Mouse (Mus musculus): ENCODE measurements at regions not wholly inside any gene's neighbourhood (a gene's known extent, or its start where the extent isn't known, plus 50 kb on each side); places are given as distances from the start of the nearest gene placed in this dataset.

GRCm38 (mm10) chr16:30892606-30893005 is 188.6 kb downstream of the Xxylt1 start:
- Histone ChIP-seq H3K36me3 (ENCODE audit: insufficient read depth, low read length) (no peaks in the 10 kb centered on the region), H3K4me3 (ENCODE audit: low read length) (no peak overlapping the region), H3K9ac (replicated peaks; ENCODE audit: low read length) (no peak overlapping the region), H3K4me2 (ENCODE audit: low read depth, low read length) (no peak overlapping the region), H3K27ac (no peak overlapping the region), H3K9me3 (ENCODE audit: low read length) (peaks cover 3% of the 10 kb centered on the region; the same call in 1 of the 2 replicates), H3K4me1 (ENCODE audit: insufficient read depth, low read length) (no peaks in the 10 kb centered on the region), H3K27me3 (ENCODE audit: insufficient read depth, low read length) (no peaks in the 10 kb centered on the region)
- DNase-seq (ENCODE audit: low spot score) (no peak), ATAC-seq (no peak)
- 96% methylated on average over 6 of the region's 6 CpGs for WGBS
- no peak for TF ChIP-seq CTCF (IDR thresholded peaks at IDR 0.05; ENCODE audit: low read depth)

- Histone ChIP-seq H3K36me3 (ENCODE audit: insufficient read depth, low read length) (no peaks in the 10 kb centered on the region), H3K4me1 (ENCODE audit: insufficient read depth, low read length) (no peaks in the 10 kb centered on the region), H3K27ac (no peak overlapping the region), H3K27me3 (ENCODE audit: insufficient read depth, low read length) (no peaks in the 10 kb centered on the region), H3K9ac (replicated peaks; ENCODE audit: low read length) (no peak overlapping the region), H3K4me3 (ENCODE audit: low read length) (no peak overlapping the region), H3K4me2 (ENCODE audit: low read depth, low read length) (no peak overlapping the region), H3K9me3 (ENCODE audit: low read length) (peaks cover 3% of the 10 kb centered on the region; the same call in 1 of the 2 replicates)
- no peak for ATAC-seq
- no peak for TF ChIP-seq CTCF (IDR thresholded peaks at IDR 0.05; ENCODE audit: low read depth)
- DNase-seq (ENCODE audit: low spot score) = no peak
Observed at GRCm38 (mm10) chr16:30894086-30894485, 187.1 kb downstream of the Xxylt1 start.

GRCm38 (mm10) chr16:30895021-30895420 is 186.2 kb downstream of the Xxylt1 start:
- Histone ChIP-seq H3K4me2 (ENCODE audit: low read depth, low read length) (no peak overlapping the region), H3K27ac (no peak overlapping the region), H3K9ac (replicated peaks; ENCODE audit: low read length) (no peak overlapping the region), H3K4me1 (ENCODE audit: insufficient read depth, low read length) (no peaks in the 10 kb centered on the region), H3K9me3 (ENCODE audit: low read length) (peaks cover 3% of the 10 kb centered on the region; the same call in 1 of the 2 replicates), H3K27me3 (ENCODE audit: insufficient read depth, low read length) (no peaks in the 10 kb centered on the region), H3K4me3 (ENCODE audit: low read length) (no peak overlapping the region), H3K36me3 (ENCODE audit: insufficient read depth, low read length) (no peaks in the 10 kb centered on the region)
- no peak for TF ChIP-seq CTCF (IDR thresholded peaks at IDR 0.05; ENCODE audit: low read depth)
- no peak for DNase-seq (ENCODE audit: low spot score)
- 85% methylated on average over 4 of the region's 4 CpGs for WGBS
- ATAC-seq = no peak

GRCm38 (mm10) chr16:30897371-30897770 is 183.9 kb downstream of the Xxylt1 start:
- no peaks in the 10 kb centered on the region for H3K4me1 ChIP-seq (ENCODE audit: insufficient read depth, low read length)
- no peaks in the 10 kb centered on the region for H3K36me3 ChIP-seq (ENCODE audit: insufficient read depth, low read length)
- 86% methylated on average over 3 of the region's 3 CpGs for WGBS
- H3K27me3 ChIP-seq (ENCODE audit: insufficient read depth, low read length) = no peaks in the 10 kb centered on the region
- DNase-seq (ENCODE audit: low spot score) (no peak), ATAC-seq (no peak)
- no peak overlapping the region for H3K4me3 ChIP-seq (ENCODE audit: low read length)
- H3K9ac ChIP-seq (replicated peaks; ENCODE audit: low read length) = no peak overlapping the region
- H3K27ac ChIP-seq = no peak overlapping the region
- TF ChIP-seq CTCF (IDR thresholded peaks at IDR 0.05; ENCODE audit: low read depth) = no peak
- no peak overlapping the region for H3K4me2 ChIP-seq (ENCODE audit: low read depth, low read length)
- no peaks in the 10 kb centered on the region for H3K9me3 ChIP-seq (ENCODE audit: low read length)

GRCm38 (mm10) chr16:30900121-30900520 is 181.1 kb downstream of the Xxylt1 start:
- TF ChIP-seq CTCF (IDR thresholded peaks at IDR 0.05; ENCODE audit: low read depth) = no peak
- 69% methylated on average over 2 of the region's 2 CpGs for WGBS
- H3K27ac ChIP-seq = no peak overlapping the region
- no peak overlapping the region for H3K9ac ChIP-seq (replicated peaks; ENCODE audit: low read length)
- peaks cover 8% of the 10 kb centered on the region for H3K9me3 ChIP-seq (ENCODE audit: low read length)
- H3K4me1 ChIP-seq (ENCODE audit: insufficient read depth, low read length) = no peaks in the 10 kb centered on the region
- no peak overlapping the region for H3K4me3 ChIP-seq (ENCODE audit: low read length)
- H3K27me3 ChIP-seq (ENCODE audit: insufficient read depth, low read length) = no peaks in the 10 kb centered on the region
- H3K4me2 ChIP-seq (ENCODE audit: low read depth, low read length) = no peak overlapping the region
- no peak for DNase-seq (ENCODE audit: low spot score)
- ATAC-seq = no peak
- no peaks in the 10 kb centered on the region for H3K36me3 ChIP-seq (ENCODE audit: insufficient read depth, low read length)

GRCm38 (mm10) chr16:30901309-30901708 is 179.9 kb downstream of the Xxylt1 start:
- Histone ChIP-seq H3K9ac (replicated peaks; ENCODE audit: low read length) (no peak overlapping the region), H3K4me1 (ENCODE audit: insufficient read depth, low read length) (no peaks in the 10 kb centered on the region), H3K4me2 (ENCODE audit: low read depth, low read length) (no peak overlapping the region), H3K4me3 (ENCODE audit: low read length) (no peak overlapping the region), H3K36me3 (ENCODE audit: insufficient read depth, low read length) (no peaks in the 10 kb centered on the region), H3K27ac (no peak overlapping the region), H3K9me3 (ENCODE audit: low read length) (peaks cover 8% of the 10 kb centered on the region), H3K27me3 (ENCODE audit: insufficient read depth, low read length) (no peaks in the 10 kb centered on the region)
- no peak for ATAC-seq
- TF ChIP-seq CTCF (IDR thresholded peaks at IDR 0.05; ENCODE audit: low read depth) = no peak
- no peak for DNase-seq (ENCODE audit: low spot score)

All from hindbrain, postnatal 0 days (tissue).